ENCODE assay signal across 15 mouse cellular contexts in genomic region chr14:32772085-32772484, GRCm38 (mm10). TPM values are rescaled to one million over a fixed set of nuclear protein-coding genes. Genes with fewer than 3 reads are reported as not detected.
"Had no signal": no experiment of that assay in that cellular context is flagged by ENCODE, and none has a peak within 500 bp of the region (broad histone marks: within the 10 kb centered on the region; RNA-seq: fewer than 3 reads in every experiment).

No protein-coding gene starts in this region.

- H3K4me1 ChIP-seq: heart, embryonic 13.5 days; heart, embryonic 15.5 days; hindbrain, embryonic 12.5 days; limb, embryonic 13.5 days; limb, embryonic 15.5 days; liver, embryonic 12.5 days had no signal

- ATAC-seq: hindbrain, embryonic 16.5 days; liver, embryonic 12.5 days had no signal

- H3K9me3 ChIP-seq: heart, embryonic 13.5 days; heart, embryonic 15.5 days; hindbrain, embryonic 12.5 days; limb, embryonic 13.5 days; limb, embryonic 15.5 days; liver, embryonic 12.5 days had no signal

- H3K4me2 ChIP-seq: heart, embryonic 11.5 days; heart, embryonic 13.5 days; heart, embryonic 15.5 days; hindbrain, embryonic 12.5 days; hindbrain, embryonic 14.5 days; limb, embryonic 13.5 days; limb, embryonic 15.5 days; liver, embryonic 12.5 days had no signal

- H3K27ac ChIP-seq: heart, adult 2 months; heart, embryonic 13.5 days; heart, embryonic 15.5 days; hindbrain, embryonic 12.5 days; hindbrain, embryonic 14.5 days; limb, embryonic 13.5 days; limb, embryonic 15.5 days; liver, embryonic 12.5 days; liver, embryonic 14.5 days had no signal

- H3K4me3 ChIP-seq: heart, adult 2 months; heart, embryonic 13.5 days; heart, embryonic 15.5 days; hindbrain, embryonic 12.5 days; limb, embryonic 13.5 days; limb, embryonic 15.5 days; liver, embryonic 12.5 days had no signal

- H3K27me3 ChIP-seq: heart, embryonic 15.5 days; limb, embryonic 13.5 days; limb, embryonic 15.5 days; liver, embryonic 12.5 days had no signal

- H3K36me3 ChIP-seq: heart, embryonic 13.5 days; heart, embryonic 15.5 days; hindbrain, embryonic 12.5 days; limb, embryonic 13.5 days; limb, embryonic 15.5 days; liver, embryonic 12.5 days had no signal

- H3K9ac ChIP-seq: heart, embryonic 13.5 days; heart, embryonic 15.5 days; hindbrain, embryonic 12.5 days; hindbrain, embryonic 14.5 days; limb, embryonic 13.5 days; limb, embryonic 15.5 days; liver, embryonic 12.5 days; liver, embryonic 14.5 days had no signal

- DNase-seq: layer of hippocampus, adult 9-11 months had no signal

RNA-seq across cellular contexts. Expression of gene Tmem273, which starts 13.7 kb away (rescaled TPM):
- total RNA-seq: gastrocnemius, adult 18-20 months; gastrocnemius, adult 8-10 months; left cerebral cortex, postnatal 4 days had no signal
